Mouse (Mus musculus) brain, embryonic 14.5 days (tissue): ENCODE results near the gene Kat2a. TPM values are rescaled to one million over a fixed set of nuclear protein-coding genes. Genes with fewer than 3 reads are reported as not detected.

ENCODE experiments used
- DNase-seq: peaks from one replicate; pipeline ENCODE4 v3.0.0-alpha.2; 2011; ENCODE audit warnings: low read depth
- CTCF ChIP-seq: fragments of 200-500 bp; IDR thresholded peaks from 2 replicates; pipeline ENCODE4 v1.5.1; 2012; ENCODE audit warnings: inconsistent platforms, mild to moderate bottlenecking, moderate library complexity, borderline replicate concordance; ENCODE audit not compliant: insufficient read depth, insufficient read length; ENCODE audit errors: extremely low read depth
- POLR2A ChIP-seq: fragments of 200-500 bp; IDR thresholded peaks from 2 replicates; pipeline ENCODE4 v1.6.1; 2012; ENCODE audit warnings: mild to moderate bottlenecking, inconsistent platforms, borderline replicate concordance; ENCODE audit not compliant: poor library complexity, insufficient read depth, insufficient read length, severe bottlenecking; ENCODE audit errors: extremely low read depth
- polyA plus RNA-seq: library from polyadenylated mRNA; depleted of rRNA; stranded (reverse); fragments of >200 nt; gene quantifications from 2 replicates; pipeline ENCODE4 v1.2.3, GENCODE M21; 2012; rRNA removed

Gene Kat2a
- 60.4 and 61.8 TPM in 2 replicates for polyA plus RNA-seq

- peak; percentile 93 for DNase-seq
- TF ChIP-seq CTCF (no peak), POLR2A (peak; percentile 97)
These were observed at the start of gene Kat2a for GRCm38 (mm10) chr11:100711783-100712615. TSS of gene Kat2a (minus strand) at chr11:100712465.

DNA sequence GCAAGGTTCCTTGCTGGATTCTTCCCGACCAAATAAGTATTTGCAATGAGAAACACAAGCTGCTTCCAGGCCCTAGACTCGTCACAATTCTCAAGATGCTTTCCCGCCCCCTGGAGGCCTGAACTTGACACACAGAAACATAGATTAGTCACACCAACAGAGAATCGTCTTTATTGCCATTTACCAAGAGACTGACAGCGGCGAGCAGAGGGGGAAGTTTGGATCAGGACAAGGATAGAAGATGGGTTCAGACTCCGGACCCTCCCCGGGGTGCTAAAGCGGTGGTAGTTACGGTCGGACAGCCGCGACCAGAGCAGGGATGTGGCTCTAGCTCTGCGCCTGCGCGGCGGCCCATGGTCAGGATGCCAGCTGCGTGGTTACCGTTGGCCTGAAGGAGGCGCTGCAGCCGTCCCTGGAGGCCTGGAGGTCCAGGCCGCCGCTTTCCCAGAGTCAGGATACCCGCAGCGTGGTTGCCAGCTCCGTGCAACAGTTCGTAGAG lies 49.3 kb upstream of the Kat2a start:
- TF ChIP-seq POLR2A, result no peak
- TF ChIP-seq CTCF, result peak; percentile 83
- DNase-seq, result peak; percentile 88

GRCm38 (mm10) chr11:100759611-100760233 lies 47.5 kb upstream of the Kat2a start, which contains the start of gene Kcnh4:
TSS of gene Kcnh4 (minus strand) at chr11:100759942.
- DNase-seq, result peak; percentile 87

GRCm38 (mm10) chr11:100758707-100759610 lies 46.7 kb upstream of the Kat2a start:
- no peak for TF ChIP-seq POLR2A
- no peak for TF ChIP-seq CTCF
- DNase-seq, result peak; percentile 61

More at GRCm38 (mm10) chr11:100759611-100760233, 47.5 kb upstream of the Kat2a start, which contains the start of gene Kcnh4:
- TF ChIP-seq CTCF, result peak; percentile 29; the same call in 1 of the 2 replicates
- TF ChIP-seq POLR2A, result no peak

DNA sequence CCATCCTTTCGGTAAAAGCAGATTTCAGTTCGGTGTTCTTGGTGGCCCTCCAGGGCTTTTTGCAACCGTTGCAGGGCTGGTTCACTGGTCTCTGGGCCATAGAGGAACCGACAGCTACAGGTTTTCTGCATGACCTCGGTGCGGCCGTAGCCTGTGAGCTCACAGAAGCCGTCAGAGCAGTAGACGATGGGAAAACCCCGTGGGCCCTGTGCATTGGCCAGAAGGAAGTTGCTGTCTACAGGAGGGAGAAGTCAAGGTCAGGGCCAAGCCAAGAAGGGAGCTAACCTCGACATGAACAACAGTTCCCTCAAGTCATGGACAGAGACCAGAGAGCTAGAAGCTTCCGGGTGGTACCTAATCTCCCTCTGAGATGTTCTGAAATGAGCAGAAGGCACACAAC lies 45.3 kb upstream of the Kat2a start:
- DNase-seq, result no peak
- no peak for TF ChIP-seq POLR2A

DNA sequence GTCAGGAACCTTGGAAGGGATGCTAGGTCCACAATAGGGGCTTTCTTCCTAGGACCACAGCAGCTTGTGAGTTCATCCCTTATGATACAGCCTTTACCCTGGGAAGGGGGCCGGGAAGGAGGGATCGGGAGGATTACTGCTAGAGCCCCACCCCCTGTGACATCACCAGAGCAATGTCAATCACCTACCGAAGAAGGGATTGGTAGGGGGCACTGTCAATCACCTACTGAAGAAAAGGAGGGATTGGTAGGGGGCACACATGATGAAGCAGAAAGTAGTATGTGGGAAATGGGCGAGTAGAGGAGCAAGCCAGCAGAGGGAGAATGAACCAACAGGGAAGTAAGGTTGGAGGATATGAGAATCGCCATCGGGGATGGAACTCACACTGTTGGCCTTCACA lies 44.2 kb upstream of the Kat2a start:
- TF ChIP-seq POLR2A, result no peak
- TF ChIP-seq CTCF, result no peak
- no peak for DNase-seq

GRCm38 (mm10) chr11:100754693-100755057 lies 42.4 kb upstream of the Kat2a start:
- no peak for DNase-seq
- TF ChIP-seq CTCF (no peak), POLR2A (no peak)

DNA sequence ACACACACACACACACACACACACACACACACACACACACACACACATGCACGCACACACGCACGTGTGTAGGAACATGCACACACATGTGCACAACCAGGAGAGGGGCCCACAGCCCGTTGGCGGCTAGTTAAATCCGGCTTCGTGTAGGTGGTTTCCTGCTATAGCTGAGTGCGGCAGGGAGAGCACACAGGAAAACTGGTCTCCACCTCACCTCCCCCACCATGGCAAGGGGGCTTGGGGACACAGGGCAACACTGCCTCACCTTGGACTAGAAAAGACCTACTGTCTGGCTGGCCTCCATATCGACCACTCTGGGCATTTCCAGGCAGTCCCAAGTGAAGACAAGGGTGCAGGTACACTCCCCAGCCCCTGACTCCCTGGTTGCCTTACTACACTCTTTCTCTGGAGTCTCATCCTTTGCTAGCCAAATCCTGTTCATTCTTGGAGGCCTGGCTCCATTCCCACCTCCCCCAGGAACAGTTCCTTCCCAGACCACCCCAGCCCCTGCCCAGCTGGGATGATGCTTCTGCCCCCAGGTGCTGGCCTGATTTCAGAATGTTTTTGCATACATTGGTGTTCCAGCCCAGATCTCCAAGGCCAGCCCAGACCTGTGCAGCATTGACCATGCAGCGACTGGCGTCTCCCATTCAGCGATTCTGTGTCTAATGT lies 41.9 kb upstream of the Kat2a start:
- no peak for TF ChIP-seq POLR2A
- TF ChIP-seq CTCF, result no peak
- DNase-seq, result no peak

DNA sequence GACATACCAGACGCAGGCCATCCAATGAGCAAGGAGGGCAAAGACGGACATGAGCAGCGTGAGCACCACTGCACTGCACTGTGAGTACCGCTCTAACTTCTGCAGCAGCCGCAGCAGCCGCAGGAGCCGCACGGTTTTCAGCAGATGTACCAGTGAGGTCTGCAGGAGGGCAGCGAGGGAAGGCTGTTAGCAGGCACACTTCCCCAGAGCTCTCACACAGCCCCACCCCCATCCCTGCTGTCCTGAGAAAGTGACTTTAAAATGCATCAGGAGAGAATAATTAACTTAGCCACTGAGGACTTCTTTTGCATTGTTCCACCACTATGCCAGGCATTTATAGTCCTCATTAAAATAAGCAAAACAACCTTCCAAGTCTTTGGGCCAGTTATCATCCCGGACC lies 40.0 kb upstream of the Kat2a start:
- DNase-seq, result no peak
- TF ChIP-seq CTCF (no peak), POLR2A (no peak)

DNA sequence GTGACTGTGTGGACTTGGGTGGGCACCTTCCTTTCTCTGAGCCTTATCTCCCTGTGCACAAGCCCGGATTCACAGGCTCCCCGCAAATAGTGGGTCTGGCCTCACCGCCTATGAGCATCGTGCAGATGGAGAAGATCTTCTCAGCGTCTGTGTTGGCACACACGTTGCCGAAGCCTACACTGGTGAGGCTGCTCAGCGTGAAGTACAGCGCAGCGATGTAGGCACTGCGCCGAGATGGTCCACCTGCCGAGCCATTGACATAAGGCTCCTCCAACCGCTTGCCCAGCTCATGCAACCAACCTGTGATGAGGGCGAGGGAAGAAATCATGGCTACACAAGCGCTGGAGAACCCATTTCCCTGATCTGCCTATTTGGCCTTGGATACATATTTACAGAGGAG lies 37.9 kb upstream of the Kat2a start:
- no peak for TF ChIP-seq CTCF
- no peak for TF ChIP-seq POLR2A
- no peak for DNase-seq
